Mouse (Mus musculus) central nervous system, embryonic 11.5 days (tissue): Measurements from ENCODE around the gene Sik2. TPM values are rescaled to one million over a fixed set of nuclear protein-coding genes. Genes with fewer than 3 reads are reported as not detected.

ENCODE experiments used
- polyA plus RNA-seq: library from polyadenylated mRNA; depleted of rRNA; stranded (reverse); fragments of >200 nt; gene quantifications from 2 replicates; pipeline ENCODE4 v1.2.3, GENCODE M21; 2012; rRNA removed

Gene Sik2
- polyA plus RNA-seq, result 10.7 and 12.6 TPM in 2 replicates

GRCm38 (mm10) chr9:51008841-51009655 is at the start of gene Sik2:
Gene Sik2, minus strand, starts transcription at chr9:51009073.

GRCm38 (mm10) chr9:50845081-50845480 is 163.8 kb downstream of the Sik2 start, which contains the start of gene Ppp2r1b:
Gene Ppp2r1b, plus strand, starts transcription at chr9:50845301.

Other genes with a start within 250 kb of the Sik2 start
- gene Fdxacb1, start 240.8 kb downstream of the Sik2 start, polyA plus RNA-seq, result 6.9 and 8.4 TPM in 2 replicates
- gene Alg9, start 234.1 kb downstream of the Sik2 start, polyA plus RNA-seq, result 19.4 and 30.9 TPM in 2 replicates
- 16.9 and 36.4 TPM in 2 replicates for gene 1110032A03Rik, start 233.6 kb downstream of the Sik2 start, polyA plus RNA-seq
- 47.9 and 66.7 TPM in 2 replicates for gene Ppp2r1b, start 163.8 kb downstream of the Sik2 start, polyA plus RNA-seq
- not detected in 2 replicates for gene Btg4, start 51.8 kb upstream of the Sik2 start, polyA plus RNA-seq
- gene Layn, start 68.0 kb upstream of the Sik2 start, polyA plus RNA-seq, result 1.4 and 1.8 TPM in 2 replicates
- 0.08 and 0.12 TPM in 2 replicates for gene 4833427G06Rik, start 93.0 kb upstream of the Sik2 start, polyA plus RNA-seq
- gene Gm32742, start 156.4 kb upstream of the Sik2 start, polyA plus RNA-seq, result 0.02 and 0.04 TPM in 2 replicates
- 0.01 and 0.09 TPM in 2 replicates for gene Pou2af1, start 204.6 kb upstream of the Sik2 start, polyA plus RNA-seq